Mouse (Mus musculus): Measurements from ENCODE around the gene Aftph.

Aftph gene

GRCm38 (mm10) chr11:20647902-20648625, 93.3 kb downstream of the Aftph start:
- no peak for DNase-seq (ENCODE audit: low read depth, low spot score)

- DNase-seq (ENCODE audit: low read depth, low spot score), result no peak
Observed at GRCm38 (mm10) chr11:20646986-20647726, 94.2 kb downstream of the Aftph start.

- no peak for DNase-seq (ENCODE audit: low read depth, low spot score)
Observed at GRCm38 (mm10) chr11:20646142-20646541, 95.2 kb downstream of the Aftph start.

GRCm38 (mm10) chr11:20645521-20645920, 95.9 kb downstream of the Aftph start:
- DNase-seq (ENCODE audit: low read depth, low spot score), result no peak

DNA sequence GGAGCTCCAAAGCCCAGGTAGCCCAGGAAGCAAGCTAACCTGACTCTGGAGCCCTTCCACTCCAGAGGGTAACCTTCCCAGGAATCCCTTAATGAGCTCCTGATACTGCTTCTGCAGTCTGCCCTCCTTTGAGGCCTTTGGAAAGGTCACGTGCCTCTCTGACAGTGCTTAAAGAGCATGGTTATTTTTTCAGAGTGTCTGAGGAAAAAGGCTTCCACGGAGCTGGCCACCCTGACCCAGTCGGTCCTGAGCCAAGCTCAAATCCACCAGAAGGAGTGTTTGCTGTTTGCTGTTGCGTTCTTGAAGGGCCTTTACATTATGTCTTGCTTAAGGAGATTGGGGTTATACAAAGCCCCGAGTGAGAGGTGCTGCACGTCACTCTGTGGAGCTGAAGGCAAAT, 96.5 kb downstream of the Aftph start:
- DNase-seq (ENCODE audit: low read depth, low spot score), result no peak

- no peak for DNase-seq (ENCODE audit: low read depth, low spot score)
Observed at GRCm38 (mm10) chr11:20644166-20644565, 97.2 kb downstream of the Aftph start.

GRCm38 (mm10) chr11:20643161-20643560, 98.2 kb downstream of the Aftph start:
- DNase-seq (ENCODE audit: low read depth, low spot score), result no peak

GRCm38 (mm10) chr11:20642321-20642720, 99.1 kb downstream of the Aftph start:
- no peak for DNase-seq (ENCODE audit: low read depth, low spot score)

GRCm38 (mm10) chr11:20639918-20640447, 101.4 kb downstream of the Aftph start:
- DNase-seq (ENCODE audit: low read depth, low spot score), result no peak

- peak; percentile 42 for DNase-seq (ENCODE audit: low read depth, low spot score)
Observed at GRCm38 (mm10) chr11:20638841-20639240, 102.5 kb downstream of the Aftph start.

DNA sequence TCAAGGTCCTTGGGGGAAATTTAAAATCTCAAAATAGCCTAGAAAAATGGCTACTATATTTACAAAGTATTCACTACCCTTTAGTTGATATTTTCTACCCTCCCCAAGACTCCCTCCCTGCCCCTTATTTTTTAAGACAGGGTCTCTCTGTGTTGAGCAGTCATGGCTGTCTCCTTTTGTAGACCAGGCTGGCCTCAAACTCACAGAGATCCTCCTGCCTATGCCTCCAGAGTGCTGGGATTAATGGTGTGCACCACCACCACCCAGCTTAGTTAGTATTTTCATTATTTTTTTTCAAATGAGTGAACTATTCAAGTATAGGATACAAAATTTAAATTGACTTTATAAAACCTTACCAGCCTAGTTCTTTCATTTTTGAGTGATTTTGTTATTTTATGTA, 104.3 kb downstream of the Aftph start:
- no peak for DNase-seq (ENCODE audit: low read depth, low spot score)

DNA sequence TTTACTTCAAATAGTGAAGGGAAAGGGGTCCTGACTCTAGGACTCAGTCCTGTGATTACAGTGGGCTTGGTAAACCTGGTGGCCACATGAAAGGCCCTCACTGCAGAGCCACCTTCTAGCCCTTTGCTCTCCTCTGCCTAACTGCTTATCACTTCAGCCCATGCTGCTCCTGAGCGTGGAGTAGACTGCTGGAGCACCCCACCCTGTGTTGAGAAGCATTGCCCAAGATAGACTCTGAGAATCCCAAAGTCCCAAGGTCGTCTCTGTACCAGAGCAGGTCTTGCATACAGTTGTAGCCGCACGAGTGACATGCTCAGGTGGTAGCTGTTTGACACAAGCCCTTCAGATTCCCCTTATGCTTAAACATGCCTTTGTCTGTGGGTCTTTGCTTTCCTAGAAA, 105.3 kb downstream of the Aftph start:
- no peak for DNase-seq (ENCODE audit: low read depth, low spot score)

GRCm38 (mm10) chr11:20635646-20636045, 105.7 kb downstream of the Aftph start:
- no peak for DNase-seq (ENCODE audit: low read depth, low spot score)
